Mouse (Mus musculus) hindbrain, embryonic 12.5 days (tissue): ENCODE data around the gene Mlana. TPM values are rescaled to one million over a fixed set of nuclear protein-coding genes. Genes with fewer than 3 reads are reported as not detected.

ENCODE experiments used
- ATAC-seq: fragments of 200-750 bp; cut with Nextera tagmentation; 2 replicates; pipeline ENCODE4 v1.8.0; 2017; ENCODE audit warnings: moderate TSS enrichment; ENCODE audit not compliant: low FRiP score
- H3K27ac ChIP-seq: fragments of 300-500 bp; sonication (generic); 2 replicates; pipeline ENCODE4 v1.5.1; 2016; ENCODE audit warnings: mild to moderate bottlenecking
- H3K27me3 ChIP-seq: fragments of 300-500 bp; sonication (generic); 2 replicates; pipeline ENCODE4 v1.6.1; 2016; ENCODE audit warnings: mild to moderate bottlenecking
- H3K36me3 ChIP-seq: fragments of 300-500 bp; sonication (generic); 2 replicates; pipeline ENCODE4 v1.6.1; 2016; ENCODE audit warnings: mild to moderate bottlenecking
- H3K4me1 ChIP-seq: fragments of 300-500 bp; sonication (generic); 2 replicates; pipeline ENCODE4 v1.6.1; 2016
- H3K4me2 ChIP-seq: fragments of 300-500 bp; sonication (generic); replicated peaks from 2 replicates; pipeline ENCODE4 v1.6.1; 2016; ENCODE audit warnings: mild to moderate bottlenecking
- H3K4me3 ChIP-seq: fragments of 300-500 bp; sonication (generic); 2 replicates; pipeline ENCODE4 v1.5.1; 2016; ENCODE audit warnings: mild to moderate bottlenecking
- H3K9ac ChIP-seq: fragments of 300-500 bp; sonication (generic); 2 replicates; pipeline ENCODE4 v1.6.1; 2016; ENCODE audit warnings: mild to moderate bottlenecking, moderate library complexity
- H3K9me3 ChIP-seq: fragments of 300-500 bp; sonication (generic); replicated peaks from 2 replicates; pipeline ENCODE4 v1.6.1; 2016; ENCODE audit warnings: mild to moderate bottlenecking
- WGBS: fragments of 180-500 bp; shearing (Covaris S2); methylation state at CpG from one replicate; pipeline ENCODE4 v1.1.7; 2016; 5-methylcytosine and 5-hydroxymethylcytosine counted together
- polyA plus RNA-seq: library from polyadenylated mRNA; unstranded; fragments of >200 nt; fragmentation: Nextera tagmentation; extraction: Ambion mirVana; gene quantifications from 2 replicates; pipeline ENCODE4 v1.2.1, GENCODE M21; 2016

Gene Mlana
- polyA plus RNA-seq, 1 experiment from 2014 or later = not detected

DNA sequence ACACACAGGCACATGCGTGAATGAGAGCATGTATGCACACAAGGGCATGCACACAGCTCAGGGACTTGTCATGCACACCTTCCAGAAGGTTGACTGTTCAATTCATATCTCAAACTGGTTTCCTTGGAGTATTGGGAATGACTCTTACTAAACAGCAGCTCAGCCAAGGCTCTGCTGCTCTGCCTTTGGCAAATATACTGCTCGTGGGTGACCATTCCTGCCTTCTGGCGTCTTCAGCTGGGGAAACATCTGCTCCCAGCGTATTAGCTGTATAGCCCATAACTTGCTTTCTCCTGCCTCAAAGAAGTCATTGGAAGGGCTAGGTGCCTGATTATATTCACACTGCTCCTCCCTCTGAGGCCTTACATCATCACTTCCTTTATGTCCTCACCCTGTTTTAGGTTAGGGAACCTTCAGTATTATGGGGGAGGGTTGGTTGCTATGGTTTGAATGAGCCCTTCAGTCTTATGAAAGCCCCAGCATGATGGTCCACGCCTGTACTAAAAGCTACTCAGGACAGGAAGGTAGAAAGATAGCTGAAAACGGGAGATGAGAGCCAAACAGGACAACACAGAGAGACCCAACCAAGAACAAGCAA, 19.3 kb upstream of the Mlana start:
- no peaks in the 10 kb centered on the region for H3K4me1 ChIP-seq
- no peaks in the 10 kb centered on the region for H3K27me3 ChIP-seq
- no peak overlapping the region for H3K27ac ChIP-seq
- no peak overlapping the region for H3K9ac ChIP-seq
- H3K4me2 ChIP-seq = no peak overlapping the region
- H3K36me3 ChIP-seq = no peaks in the 10 kb centered on the region
- no peak overlapping the region for H3K4me3 ChIP-seq
- 84% methylated on average over 6 of the region's 6 CpGs for WGBS
- no peak for ATAC-seq
- no peaks in the 10 kb centered on the region for H3K9me3 ChIP-seq

GRCm38 (mm10) chr19:29680182-29681152, 17.2 kb upstream of the Mlana start:
- H3K4me1 ChIP-seq = no peaks in the 10 kb centered on the region
- H3K36me3 ChIP-seq = no peaks in the 10 kb centered on the region
- ATAC-seq = no peak
- no peaks in the 10 kb centered on the region for H3K27me3 ChIP-seq
- H3K4me2 ChIP-seq = no peak overlapping the region
- 89% methylated on average over 13 of the region's 13 CpGs for WGBS
- H3K9me3 ChIP-seq = peaks cover 9% of the 10 kb centered on the region; the same call in 1 of the 2 replicates
- H3K9ac ChIP-seq = no peak overlapping the region
- H3K4me3 ChIP-seq = no peak overlapping the region
- no peak overlapping the region for H3K27ac ChIP-seq

DNA sequence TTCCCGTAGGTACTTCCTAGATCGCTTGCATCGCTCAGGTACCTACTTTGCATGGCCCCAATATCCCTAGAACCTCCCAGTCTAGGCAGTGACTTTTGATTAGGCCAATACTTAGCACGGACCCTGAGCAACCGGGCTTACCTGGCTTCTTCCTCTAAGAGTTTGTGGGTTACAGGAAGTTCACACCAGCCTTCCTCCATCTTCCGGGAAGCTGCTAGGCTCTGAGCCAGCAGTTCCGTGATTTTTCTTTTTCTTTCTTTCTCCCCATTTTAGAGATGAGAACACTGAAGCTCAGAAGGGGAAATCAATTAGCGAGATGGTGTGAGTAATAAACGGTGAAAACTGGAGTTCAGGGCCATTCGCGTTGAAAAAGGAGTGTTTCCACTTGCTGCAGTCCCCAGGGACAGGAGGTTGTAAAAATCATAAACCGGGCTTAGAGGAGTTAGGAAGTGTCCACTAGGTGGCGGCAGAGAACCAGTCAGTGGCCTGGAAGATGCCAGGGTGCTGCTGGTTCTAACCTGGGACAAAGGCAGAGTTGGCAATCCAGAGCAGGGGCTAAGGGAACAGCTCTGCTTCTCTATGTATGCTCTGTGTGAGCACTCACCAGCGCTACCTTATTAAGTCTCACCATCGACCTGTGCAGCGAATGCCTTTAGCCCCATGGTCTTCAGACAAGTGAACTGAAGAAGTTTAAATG, 13.6 kb upstream of the Mlana start:
- Histone ChIP-seq H3K36me3 (no peaks in the 10 kb centered on the region), H3K27ac (no peak overlapping the region), H3K9ac (no peak overlapping the region), H3K4me1 (no peaks in the 10 kb centered on the region), H3K9me3 (peaks cover 9% of the 10 kb centered on the region; the same call in 1 of the 2 replicates), H3K4me2 (no peak overlapping the region), H3K27me3 (no peaks in the 10 kb centered on the region), H3K4me3 (no peak overlapping the region)
- peak; percentile 54; the same call in 1 of the 2 replicates for ATAC-seq
- whole genome bisulfite sequencing = 52% methylated on average over 16 of the region's 16 CpGs

- no peak overlapping the region for H3K27ac ChIP-seq
- ATAC-seq = no peak
- H3K36me3 ChIP-seq = no peaks in the 10 kb centered on the region
- H3K9me3 ChIP-seq = no peaks in the 10 kb centered on the region
- H3K4me1 ChIP-seq = 0 out of 2 replicates have a peak, but pooled peaks cover 2% of the 10 kb centered on the region
- no peaks in the 10 kb centered on the region for H3K27me3 ChIP-seq
- no peak overlapping the region for H3K9ac ChIP-seq
- H3K4me3 ChIP-seq = no peak overlapping the region
- H3K4me2 ChIP-seq = no peak overlapping the region
- 89% methylated on average over 10 of the region's 10 CpGs for WGBS
Observed at GRCm38 (mm10) chr19:29695071-29695470, 2.6 kb upstream of the Mlana start.

DNA sequence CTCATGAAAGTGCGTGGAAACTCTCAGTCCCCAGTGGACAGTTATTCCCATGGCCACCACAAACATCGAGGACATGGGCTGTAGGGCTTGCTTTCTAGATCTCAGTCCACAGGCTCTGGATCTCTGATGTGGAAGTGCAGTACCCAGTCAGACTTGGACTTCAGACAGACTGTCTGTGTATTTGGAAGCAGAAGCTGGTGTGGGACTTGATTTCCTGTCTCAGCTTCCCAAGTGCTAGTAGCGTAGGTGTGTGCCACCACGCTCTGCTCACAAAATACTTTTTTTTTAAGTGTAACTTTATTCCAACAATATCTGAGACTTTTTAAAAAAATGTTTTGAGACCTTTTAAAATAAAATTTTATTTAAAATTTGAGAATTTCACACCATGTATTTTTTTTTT, 1.3 kb upstream of the Mlana start:
- no peak for ATAC-seq

GRCm38 (mm10) chr19:29696840-29697239, 784 bp upstream of the Mlana start:
- H3K9ac ChIP-seq = no peak overlapping the region
- H3K36me3 ChIP-seq = no peaks in the 10 kb centered on the region
- ATAC-seq = no peak
- no peaks in the 10 kb centered on the region for H3K27me3 ChIP-seq
- no peak overlapping the region for H3K4me3 ChIP-seq
- H3K27ac ChIP-seq = no peak overlapping the region
- 0 out of 2 replicates have a peak, but pooled peaks cover 2% of the 10 kb centered on the region for H3K4me1 ChIP-seq
- H3K9me3 ChIP-seq = no peaks in the 10 kb centered on the region
- no peak overlapping the region for H3K4me2 ChIP-seq

More for the DNA sequence above, 1.3 kb upstream of the Mlana start:
- Histone ChIP-seq H3K27ac (no peak overlapping the region), H3K4me1 (0 out of 2 replicates have a peak, but pooled peaks cover 2% of the 10 kb centered on the region), H3K27me3 (no peaks in the 10 kb centered on the region), H3K9me3 (no peaks in the 10 kb centered on the region), H3K4me2 (no peak overlapping the region), H3K36me3 (no peaks in the 10 kb centered on the region), H3K9ac (no peak overlapping the region), H3K4me3 (no peak overlapping the region)
- 92% methylated on average over 4 of the region's 4 CpGs for WGBS

GRCm38 (mm10) chr19:29701707-29702106, 4.1 kb downstream of the Mlana start:
- 73% methylated on average over 4 of the region's 4 CpGs for WGBS
- H3K4me2 ChIP-seq = no peak overlapping the region
- H3K36me3 ChIP-seq = no peaks in the 10 kb centered on the region
- H3K9me3 ChIP-seq = no peaks in the 10 kb centered on the region
- no peak overlapping the region for H3K27ac ChIP-seq
- no peaks in the 10 kb centered on the region for H3K27me3 ChIP-seq
- H3K4me1 ChIP-seq = 0 out of 2 replicates have a peak, but pooled peaks cover 2% of the 10 kb centered on the region
- no peak for ATAC-seq
- no peak overlapping the region for H3K9ac ChIP-seq
- no peak overlapping the region for H3K4me3 ChIP-seq

- WGBS = 93% methylated on average over 13 of the region's 13 CpGs
- Histone ChIP-seq H3K4me3 (no peak overlapping the region), H3K36me3 (no peaks in the 10 kb centered on the region), H3K27me3 (no peaks in the 10 kb centered on the region), H3K9me3 (no peaks in the 10 kb centered on the region), H3K9ac (no peak overlapping the region), H3K4me2 (no peak overlapping the region), H3K4me1 (no peaks in the 10 kb centered on the region), H3K27ac (no peak overlapping the region)
- ATAC-seq = no peak
Observed at GRCm38 (mm10) chr19:29704436-29704835, 6.8 kb downstream of the Mlana start.

GRCm38 (mm10) chr19:29707314-29707898, 9.8 kb downstream of the Mlana start:
- 88% methylated on average over 9 of the region's 9 CpGs for whole genome bisulfite sequencing
- no peak overlapping the region for H3K27ac ChIP-seq

GRCm38 (mm10) chr19:29708003-29708402, 10.4 kb downstream of the Mlana start:
- H3K27me3 ChIP-seq = no peaks in the 10 kb centered on the region
- H3K4me3 ChIP-seq = no peak overlapping the region
- H3K4me1 ChIP-seq = 0 out of 2 replicates have a peak, but pooled peaks cover 2% of the 10 kb centered on the region
- 64% methylated on average over 14 of the region's 14 CpGs for WGBS
- ATAC-seq = no peak
- H3K9me3 ChIP-seq = no peaks in the 10 kb centered on the region
- H3K9ac ChIP-seq = no peak overlapping the region
- H3K36me3 ChIP-seq = no peaks in the 10 kb centered on the region
- H3K4me2 ChIP-seq = 0 out of 2 replicates have a peak overlapping the region, but pooled peaks have one; percentile 25
- H3K27ac ChIP-seq = no peak overlapping the region

More at GRCm38 (mm10) chr19:29707314-29707898, 9.8 kb downstream of the Mlana start:
- Histone ChIP-seq H3K36me3 (no peaks in the 10 kb centered on the region), H3K9me3 (no peaks in the 10 kb centered on the region), H3K4me2 (no peak overlapping the region), H3K4me3 (no peak overlapping the region), H3K4me1 (0 out of 2 replicates have a peak, but pooled peaks cover 2% of the 10 kb centered on the region), H3K27me3 (no peaks in the 10 kb centered on the region), H3K9ac (no peak overlapping the region)
- no peak for ATAC-seq

DNA sequence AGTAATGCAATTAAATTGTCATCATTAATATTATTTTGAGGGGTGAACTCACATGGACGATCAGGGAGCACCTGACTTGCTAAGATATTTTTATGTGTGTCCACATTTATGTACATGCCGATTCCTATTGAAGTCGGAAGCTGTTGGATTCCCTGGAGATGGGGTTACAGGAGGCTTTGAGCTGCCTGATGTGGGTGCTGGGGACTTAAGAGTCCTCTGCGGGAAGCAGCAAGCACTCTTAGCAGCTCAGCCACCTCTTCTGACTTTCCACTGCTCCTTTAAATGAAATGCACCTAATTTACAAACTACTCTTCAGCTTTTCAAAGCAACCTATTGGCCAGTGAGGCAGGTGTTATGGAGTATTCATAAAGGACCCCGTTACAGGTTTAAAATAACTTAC, 10.8 kb downstream of the Mlana start:
- 66% methylated on average over 5 of the region's 5 CpGs for WGBS
- H3K9ac ChIP-seq = no peak overlapping the region
- no peak overlapping the region for H3K4me2 ChIP-seq
- H3K27ac ChIP-seq = no peak overlapping the region
- H3K4me3 ChIP-seq = no peak overlapping the region
- no peaks in the 10 kb centered on the region for H3K36me3 ChIP-seq
- H3K9me3 ChIP-seq = no peaks in the 10 kb centered on the region
- no peak for ATAC-seq
- H3K27me3 ChIP-seq = no peaks in the 10 kb centered on the region
- 0 out of 2 replicates have a peak, but pooled peaks cover 2% of the 10 kb centered on the region for H3K4me1 ChIP-seq

DNA sequence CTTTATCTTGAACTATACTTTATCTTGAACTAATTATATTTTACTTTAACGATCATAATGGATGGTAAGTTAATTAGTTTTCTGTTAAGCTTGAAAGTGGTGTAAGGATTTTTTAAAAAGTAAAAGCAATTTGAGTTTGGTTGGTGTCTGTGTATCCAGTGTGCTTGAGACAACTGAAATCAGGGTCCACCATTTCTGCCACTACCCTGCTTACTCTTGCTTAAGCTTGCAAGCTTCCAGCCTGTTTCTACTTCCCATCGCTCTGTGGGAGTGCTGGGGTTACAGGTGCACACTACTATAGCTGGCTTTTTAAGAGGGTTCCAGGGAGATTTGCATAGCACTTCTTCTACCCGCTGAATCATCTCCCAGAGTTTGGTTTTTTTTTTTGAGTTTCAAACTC, 11.8 kb downstream of the Mlana start:
- no peaks in the 10 kb centered on the region for H3K27me3 ChIP-seq
- no peaks in the 10 kb centered on the region for H3K36me3 ChIP-seq
- no peak overlapping the region for H3K4me3 ChIP-seq
- 79% methylated on average over 3 of the region's 3 CpGs for WGBS
- 0 out of 2 replicates have a peak, but pooled peaks cover 2% of the 10 kb centered on the region for H3K4me1 ChIP-seq
- no peaks in the 10 kb centered on the region for H3K9me3 ChIP-seq
- no peak overlapping the region for H3K9ac ChIP-seq
- no peak for ATAC-seq
- H3K27ac ChIP-seq = no peak overlapping the region
- no peak overlapping the region for H3K4me2 ChIP-seq
